Mouse (Mus musculus) frontal cortex, adult 2 months (tissue): ENCODE measurements at regions not wholly inside any gene's neighbourhood (a gene's known extent, or its start where the extent isn't known, plus 50 kb on each side); places are given as distances from the start of the nearest gene placed in this dataset.
A peak's percentile ranks its signal among the peaks of the same experiment; 100 is the strongest.

ENCODE experiments used
- DNase-seq, 2 experiments: peaks; one replicate each; pipeline ENCODE4 v3.0.0; 2022; ENCODE audit warnings: low spot score in 1 of 2; ENCODE audit errors: extremely low spot score in 1 of 2

DNA sequence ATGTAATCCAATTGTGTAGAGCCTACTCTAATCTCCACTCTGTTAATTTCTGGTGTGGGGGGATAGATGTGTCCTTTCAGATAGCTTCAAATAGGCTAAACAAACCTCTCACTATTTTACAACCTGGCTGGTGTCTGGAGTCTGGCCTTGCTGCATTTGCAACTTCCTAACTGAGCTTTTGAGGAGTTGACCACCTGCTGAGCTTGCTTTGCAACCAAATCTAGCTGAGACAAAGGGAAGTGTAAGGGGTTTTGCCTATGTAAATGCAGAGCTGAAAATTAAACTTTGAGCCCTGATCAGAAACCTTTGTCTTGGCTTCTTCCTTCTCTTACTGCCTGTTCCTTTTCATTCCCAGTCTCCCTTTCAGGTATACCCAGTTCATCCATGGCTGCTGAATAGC lies 404.3 kb downstream of the Cetn3 start:
- no peak for DNase-seq

DNA sequence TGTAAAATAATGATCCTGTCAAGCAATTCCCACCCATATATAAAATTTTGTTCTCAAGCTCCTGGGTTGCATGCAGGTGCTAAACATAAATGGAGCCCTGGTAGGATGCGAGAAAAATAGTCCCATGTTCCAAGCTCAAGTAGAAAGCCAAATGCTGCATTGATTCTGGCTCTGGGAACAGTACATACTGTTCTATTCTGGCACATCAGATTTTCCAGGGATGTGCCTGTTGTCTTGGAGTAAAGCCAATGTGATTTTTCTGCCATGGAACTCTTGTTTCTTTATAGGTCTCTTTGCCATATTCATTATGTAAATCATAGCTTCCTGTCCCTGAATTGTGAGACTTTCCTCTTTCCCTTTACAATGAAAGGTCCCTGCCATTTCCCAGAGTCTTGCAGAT lies 417.9 kb downstream of the Cetn3 start:
- DNase-seq = peak; percentile 34

DNA sequence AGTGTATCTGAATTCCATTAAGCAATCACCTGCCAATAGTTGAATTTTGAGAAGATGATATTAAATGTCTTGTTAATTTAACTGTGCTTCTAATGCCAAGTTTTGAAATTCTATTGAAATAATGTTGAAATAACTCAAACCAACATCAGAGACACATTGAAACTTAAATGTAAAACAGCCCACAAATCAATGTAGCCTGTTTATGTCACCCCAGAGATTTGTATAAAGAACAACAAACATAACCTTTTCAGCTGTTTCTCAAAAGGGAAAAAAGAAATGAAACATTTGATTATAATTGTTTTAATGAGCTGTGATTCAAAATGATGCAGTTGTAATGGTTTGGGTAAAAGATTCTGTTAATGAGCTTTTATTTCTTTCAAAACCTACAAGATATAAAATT lies 442.6 kb downstream of the Cetn3 start:
- no peak for DNase-seq

DNA sequence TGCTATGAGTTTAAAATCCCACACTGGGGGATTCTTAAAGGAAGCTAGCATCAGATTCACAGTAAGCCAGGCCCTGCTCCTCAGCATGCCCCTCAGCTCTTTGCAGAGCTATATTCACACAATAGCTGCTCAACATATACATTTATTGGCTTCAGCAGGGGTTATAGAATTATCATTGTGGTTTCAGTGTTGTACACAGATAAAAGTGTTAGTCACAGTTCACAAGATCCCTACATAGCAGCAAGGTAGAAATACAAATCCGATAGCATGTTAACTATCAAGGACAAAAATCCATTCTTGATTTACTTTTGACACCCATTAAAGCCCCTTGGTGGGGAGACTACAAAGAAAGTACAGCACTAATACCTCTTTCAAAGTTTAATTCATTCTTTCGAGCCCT lies 451.0 kb downstream of the Cetn3 start:
- no peak for DNase-seq

DNA sequence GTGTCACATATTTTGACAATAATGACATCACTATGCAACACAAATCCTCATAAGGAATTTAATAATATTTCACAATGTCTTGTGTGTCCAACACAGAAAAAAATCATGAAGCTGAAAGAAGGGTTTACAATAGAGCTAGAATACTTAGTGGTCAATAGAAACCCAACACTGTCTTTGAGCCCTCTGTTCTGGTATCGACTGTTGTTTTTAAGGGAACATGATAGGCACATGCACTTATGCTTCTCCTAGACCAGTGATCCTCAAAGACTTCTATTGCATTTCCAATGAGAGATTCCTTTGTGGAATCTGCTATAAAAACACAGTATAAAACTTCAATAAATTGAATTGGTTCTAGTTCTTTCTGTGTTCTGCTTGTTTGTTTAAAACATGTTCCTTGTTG lies 463.4 kb downstream of the Cetn3 start:
- DNase-seq = no peak

DNA sequence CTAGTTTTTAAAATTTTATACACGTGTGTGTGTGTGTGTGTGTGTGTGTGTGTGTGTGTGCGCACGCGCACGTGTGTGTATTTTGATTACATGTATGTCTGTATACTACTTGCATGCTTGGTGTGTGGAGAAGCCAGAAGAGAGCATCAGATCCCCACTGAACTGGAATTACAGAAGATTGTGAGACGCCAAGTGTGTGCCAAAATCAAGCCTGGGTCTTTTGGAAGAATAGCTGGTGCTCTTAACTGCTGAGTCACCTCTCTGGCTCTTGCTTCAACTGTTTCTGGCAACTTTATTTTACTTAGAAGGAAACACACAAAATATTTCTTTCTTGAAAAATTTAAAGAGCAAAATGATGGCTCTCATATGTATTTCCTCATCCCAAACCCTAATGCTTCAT lies 467.5 kb downstream of the Cetn3 start:
- no peak for DNase-seq

DNA sequence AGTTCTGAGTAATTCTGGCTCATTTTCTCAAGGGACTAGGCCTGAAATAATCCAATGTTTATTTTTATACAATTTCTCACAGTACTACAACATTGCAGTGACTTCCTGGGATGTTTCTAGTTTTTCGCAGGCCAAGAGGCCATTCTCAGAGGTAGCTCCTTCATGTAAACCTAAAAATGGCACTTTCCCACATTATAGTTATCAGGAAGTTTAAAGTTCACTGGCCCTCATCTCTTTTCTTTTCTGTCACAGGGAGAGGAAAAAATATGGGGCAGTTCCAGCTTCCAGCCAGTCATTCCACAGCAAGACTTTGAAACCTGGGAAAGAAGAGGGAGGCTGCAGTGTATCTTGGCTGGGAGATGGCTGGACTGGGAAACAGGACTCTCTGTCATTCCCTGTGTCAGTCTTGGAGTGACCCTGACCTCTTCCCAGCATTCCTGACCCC lies 475.6 kb downstream of the Cetn3 start:
- no peak for DNase-seq

DNA sequence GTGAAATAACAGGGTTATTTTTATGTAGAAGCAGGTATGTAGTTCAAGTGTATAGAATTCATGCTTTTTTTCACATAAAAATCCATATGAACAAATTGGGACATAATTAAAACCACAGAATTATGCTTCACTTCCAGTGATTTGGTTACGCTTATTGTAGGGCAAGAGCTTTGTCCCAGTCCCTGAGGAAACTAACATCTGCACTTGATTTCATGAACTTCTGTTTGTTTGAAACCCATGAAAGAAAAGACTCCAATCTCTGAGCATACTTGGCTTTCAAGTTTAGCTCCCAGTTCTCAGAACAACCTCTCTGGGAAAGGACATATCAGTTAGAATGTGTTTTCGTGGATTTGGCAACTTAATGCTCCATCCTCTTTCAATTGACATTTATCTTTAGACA lies 481.4 kb downstream of the Cetn3 start:
- no peak for DNase-seq

DNA sequence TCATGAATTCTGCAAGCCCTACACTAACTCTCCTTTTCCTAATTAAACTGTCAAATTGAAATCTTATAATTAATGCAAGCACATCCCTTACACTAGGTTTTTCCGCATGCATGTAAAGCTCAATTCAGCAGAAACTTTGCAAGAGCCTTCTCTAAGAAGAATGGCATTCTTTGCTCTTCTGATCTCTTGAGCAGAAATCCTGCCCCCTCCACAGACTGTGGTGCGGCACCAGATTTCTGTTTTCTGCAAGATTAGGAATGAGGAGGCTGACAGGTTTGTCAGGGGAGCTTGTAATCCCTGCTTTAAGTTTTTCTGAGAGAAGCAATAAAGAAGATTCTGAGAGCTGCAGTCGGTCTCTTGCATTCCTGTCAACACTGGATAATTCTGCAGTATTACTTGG lies 482.3 kb downstream of the Cetn3 start:
- DNase-seq = peak in 1 of 2 experiments; percentile 8

DNA sequence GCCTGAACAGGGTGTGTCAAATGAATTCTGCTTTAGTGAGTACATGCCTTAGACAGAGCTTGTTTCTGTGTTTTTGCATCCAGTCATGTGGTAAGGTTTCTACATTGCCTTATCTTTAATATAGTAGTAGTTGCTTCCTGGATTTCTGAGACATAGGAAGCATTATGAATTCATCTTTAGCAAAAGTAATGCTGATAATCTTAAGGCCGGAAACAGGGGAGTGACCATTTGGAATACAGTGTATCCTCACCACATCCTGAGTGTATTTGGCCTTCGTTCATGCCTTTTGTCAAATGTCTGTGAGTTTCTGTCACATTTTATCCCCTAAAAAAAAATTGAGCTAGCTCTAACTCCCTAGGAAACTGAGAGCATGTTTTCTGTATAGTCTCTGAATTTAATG lies 482.9 kb downstream of the Cetn3 start:
- DNase-seq = no peak

DNA sequence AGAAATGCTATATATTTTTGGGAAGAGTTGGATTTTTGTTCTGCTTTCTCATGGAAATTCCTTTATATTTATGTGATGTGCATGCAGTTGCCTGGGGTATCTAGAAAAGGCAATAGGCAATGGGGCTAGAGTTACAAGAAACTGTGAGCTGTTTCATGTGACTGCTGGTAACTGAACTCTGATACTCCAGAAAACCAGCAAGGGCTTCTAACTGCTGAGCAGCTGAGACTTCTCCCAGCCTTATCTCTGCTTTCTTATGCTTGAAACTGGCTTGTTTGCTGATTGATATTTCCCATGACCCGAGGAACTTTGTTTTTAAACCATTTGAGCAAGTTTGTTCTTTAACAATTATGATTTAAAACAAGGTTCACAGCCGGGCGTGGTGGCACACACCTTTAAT lies 491.9 kb downstream of the Cetn3 start:
- DNase-seq = no peak

DNA sequence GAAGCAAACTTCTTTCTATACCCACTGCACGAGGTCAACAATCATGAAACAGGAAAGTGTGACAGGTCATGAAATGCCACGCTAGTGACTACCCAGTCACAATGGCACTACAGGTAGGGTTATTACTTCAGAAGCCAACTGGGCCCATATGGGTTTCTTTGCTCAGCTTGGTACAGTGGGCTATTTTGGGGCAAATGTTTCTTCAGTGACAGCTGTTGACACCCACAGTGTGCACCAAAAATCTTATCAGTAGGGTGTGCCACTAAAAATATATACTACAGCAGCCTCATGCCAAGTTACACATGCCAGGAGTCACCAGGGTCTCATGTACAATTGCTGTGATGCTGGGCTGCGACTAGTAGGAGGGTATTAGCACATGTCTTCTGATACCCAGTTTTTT lies 493.1 kb downstream of the Cetn3 start:
- peak; percentile 14 to 16 for DNase-seq

DNA sequence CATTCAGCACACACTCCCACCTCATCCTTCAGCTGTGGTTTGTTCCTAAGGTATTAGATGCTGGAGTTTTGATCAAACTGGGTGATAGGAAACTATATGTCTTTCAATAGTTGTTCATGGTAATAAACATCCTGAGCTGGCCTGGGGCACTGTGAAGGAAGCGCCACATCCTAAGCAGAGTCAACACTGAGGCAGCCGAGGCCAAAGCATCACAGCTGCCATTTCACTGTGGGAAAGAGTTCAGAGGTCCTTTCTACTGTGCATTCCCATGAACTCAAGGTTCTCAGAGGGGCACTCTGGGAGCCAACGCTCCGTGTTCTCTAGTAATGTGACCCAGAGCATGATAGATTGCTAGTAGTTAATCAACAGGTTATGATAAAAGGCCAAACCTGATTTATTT lies 497.9 kb downstream of the Cetn3 start:
- DNase-seq = no peak

DNA sequence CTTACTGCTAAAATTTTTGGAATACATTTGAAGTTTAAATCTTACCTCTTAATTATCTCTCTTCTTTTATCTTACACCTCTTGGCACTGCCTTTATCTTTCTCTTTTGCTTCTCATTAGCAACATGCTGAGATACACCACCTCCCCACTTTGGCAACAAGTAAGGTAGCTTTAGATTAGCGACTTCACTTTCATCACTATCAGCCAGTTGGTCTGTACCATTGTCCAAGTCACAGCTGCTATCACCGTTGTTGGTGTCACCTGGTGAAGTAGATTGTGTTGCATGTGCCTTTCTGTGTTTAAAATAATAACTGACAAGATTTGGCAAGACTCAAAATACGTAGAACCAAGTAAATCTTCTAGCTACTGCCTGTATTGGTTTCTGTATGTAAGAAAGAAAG lies 513.0 kb downstream of the Cetn3 start:
- DNase-seq = no peak

DNA sequence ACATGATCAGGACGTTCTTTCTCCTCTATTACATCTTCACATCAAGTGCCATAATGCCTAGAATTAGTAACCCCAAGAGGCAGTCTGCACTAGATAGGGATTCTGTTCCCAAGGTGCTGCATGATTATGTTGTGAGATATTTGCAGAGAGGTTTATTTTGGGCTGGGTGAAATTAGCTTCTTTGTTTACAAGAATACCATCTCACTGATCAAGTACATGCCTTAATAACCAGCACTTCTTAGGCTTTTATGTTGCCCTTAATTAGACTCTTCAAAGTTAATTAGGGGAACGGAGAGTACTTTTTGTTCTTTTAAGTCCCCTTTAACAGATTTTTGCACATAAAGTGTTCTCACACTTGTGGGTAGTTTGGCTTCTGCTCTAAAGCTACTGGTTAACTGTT lies 521.4 kb downstream of the Cetn3 start:
- no peak for DNase-seq

DNA sequence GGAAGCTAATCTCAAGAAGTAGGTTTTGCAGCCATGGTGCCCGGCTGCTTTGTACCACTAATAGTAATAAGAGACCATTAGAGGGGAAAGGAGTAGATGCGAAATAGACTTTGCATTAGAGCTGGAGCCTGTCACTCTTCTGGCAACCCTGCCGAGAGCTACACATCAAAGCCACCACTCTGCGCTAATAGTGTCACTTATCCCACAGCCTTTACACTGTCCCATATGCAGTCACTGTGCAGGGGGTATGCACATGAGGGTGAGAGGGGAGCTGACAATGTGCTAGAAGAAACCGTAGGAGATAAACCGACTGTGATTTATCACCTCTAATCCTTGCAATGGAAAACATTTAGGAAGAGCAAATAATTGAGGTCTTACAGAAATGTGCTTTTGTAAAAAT lies 522.2 kb downstream of the Cetn3 start:
- DNase-seq = no peak

DNA sequence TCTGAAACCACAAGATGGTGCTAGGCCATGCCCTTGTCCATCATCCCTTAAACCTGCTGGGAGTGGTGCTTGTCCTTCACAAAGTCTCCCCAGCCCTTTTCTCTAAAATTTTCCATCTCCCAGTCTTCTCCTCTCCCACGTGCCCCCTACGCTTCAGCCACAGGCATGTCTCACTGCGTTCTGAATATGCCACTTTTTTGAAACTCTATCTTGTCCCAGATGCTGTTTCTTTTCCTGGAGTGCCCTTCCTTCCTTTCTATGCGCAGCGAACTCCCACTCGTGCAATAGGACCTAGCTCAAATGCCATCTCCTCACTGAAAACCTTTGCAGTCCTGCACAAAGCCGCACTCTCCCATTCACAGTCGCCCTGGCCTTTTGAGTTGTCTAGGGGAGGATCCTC lies 525.5 kb downstream of the Cetn3 start:
- peak; percentile 78 to 79 for DNase-seq

DNA sequence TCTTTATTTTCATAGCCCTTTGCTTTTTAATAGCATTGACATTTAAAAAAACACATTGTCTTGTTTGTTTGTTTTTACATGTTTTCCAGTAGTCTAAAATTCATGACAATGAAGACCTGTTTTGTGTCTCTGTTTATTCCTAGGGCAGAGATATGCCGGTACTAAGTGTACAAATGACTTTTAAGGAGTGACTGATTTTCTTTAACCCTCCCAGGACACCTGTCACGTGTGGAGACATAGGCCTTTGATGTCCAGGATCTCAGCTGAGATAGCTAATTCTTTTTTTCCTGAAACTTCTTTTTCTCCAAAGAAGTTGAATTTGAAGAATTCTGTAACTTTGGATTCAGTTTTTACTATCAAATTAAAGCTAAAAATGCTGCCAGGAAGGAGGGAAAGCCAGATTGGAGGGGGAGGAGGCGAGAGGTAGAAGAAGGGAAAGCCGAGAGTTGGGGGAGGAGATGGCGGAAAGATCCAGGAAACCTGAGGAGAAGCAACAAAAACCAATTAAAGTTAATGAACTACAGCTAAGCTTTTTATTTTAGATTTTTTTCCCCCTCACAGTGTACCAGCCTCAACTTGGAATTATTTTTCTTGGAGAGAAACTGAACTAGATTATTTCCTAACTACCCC lies 533.8 kb downstream of the Cetn3 start:
- DNase-seq = peak; percentile 81 to 82

DNA sequence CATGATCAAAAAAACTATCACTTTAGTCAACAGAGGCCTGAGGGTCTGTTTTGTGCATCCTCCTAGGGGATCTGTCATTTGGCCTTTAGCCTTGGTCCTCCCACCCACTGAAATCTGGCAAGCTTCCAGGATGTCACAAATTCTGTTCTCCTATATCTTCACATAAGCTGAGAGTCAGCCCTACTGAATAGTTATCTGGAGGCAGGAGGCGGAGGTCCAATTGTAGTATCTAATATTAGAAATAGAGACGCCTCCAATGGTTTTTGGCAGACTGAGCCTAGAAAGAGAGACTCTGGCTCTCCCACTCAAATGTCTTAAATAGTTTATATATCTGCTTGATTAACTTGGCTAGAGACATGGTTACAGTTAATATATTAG lies 534.3 kb downstream of the Cetn3 start:
- peak; percentile 21 to 39 for DNase-seq

DNA sequence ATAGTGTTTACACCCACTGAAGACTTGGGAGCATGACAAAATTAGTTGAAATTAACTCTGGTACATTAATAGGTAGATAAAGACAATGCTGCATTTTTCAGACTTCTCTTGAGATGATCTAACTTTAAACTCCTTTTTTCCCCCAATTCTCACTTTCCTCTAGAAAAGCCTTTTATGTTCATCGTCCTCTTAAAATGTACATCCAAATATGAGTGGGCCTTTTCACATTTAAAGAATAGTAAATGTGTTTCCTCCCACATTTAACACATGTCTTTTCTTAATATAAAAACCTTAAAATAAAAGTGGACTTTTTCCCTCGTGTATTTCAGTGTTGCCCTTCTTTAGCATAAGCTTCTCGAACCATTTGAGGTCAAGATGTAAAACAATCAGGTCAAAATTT lies 535.5 kb downstream of the Cetn3 start:
- DNase-seq = no peak

DNA sequence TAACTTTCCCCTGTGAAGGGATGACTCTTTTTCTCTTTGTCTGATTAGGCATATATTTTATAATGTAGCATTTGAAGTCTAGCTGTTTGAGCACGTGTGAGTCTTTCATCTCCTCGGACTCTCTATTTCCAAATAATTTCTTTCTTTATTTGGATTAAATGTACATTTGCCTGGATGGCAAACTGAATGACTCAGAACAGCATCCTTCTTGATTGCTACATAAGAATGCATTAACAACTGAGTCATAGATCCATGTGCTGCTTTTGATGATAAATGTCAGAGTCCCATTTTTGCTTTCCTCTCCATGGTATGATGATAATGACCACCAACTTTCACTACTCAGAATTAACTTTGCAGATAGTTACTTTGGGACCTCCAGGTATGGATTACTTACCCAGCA lies 571.5 kb downstream of the Cetn3 start:
- no peak for DNase-seq

DNA sequence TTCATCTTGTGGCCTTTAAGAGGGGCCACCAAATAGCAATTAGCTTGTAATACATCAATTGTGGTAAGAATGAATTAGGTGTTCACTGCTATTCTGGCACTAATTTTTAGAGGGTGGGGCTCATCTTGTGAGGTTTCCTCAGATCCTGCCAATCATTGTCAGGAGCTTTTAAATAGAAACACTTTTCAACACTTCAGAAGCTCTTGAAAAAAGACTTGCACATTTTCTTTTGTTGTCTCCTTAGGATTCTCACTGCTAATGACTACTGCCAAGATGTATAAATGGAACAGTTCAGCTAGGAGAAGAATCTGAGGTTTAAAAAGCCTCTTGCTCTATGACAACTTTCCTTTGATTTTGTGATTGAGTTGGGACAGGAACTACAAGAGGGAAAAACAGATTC lies 572.4 kb downstream of the Cetn3 start:
- DNase-seq = no peak

DNA sequence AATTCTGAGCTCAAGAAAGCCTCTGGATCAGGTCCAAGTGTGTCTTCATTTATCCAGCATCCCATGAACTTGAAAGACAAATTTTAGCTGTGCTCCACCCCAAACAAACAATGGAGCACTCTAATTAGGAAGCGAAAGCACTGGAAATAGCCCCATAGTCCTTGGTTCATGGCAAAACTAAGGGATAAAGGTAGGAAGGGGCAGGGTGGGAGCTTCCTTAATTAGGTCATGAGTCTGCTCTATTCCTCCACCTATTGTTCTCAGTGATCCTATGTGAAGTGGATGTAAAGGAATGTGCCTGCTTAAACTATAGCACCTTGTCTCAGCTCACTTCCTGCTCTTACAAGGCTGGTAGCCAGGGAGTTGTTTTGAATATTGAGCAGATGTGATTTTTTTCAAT lies 576.6 kb downstream of the Cetn3 start:
- no peak for DNase-seq
